Mouse (Mus musculus) bone marrow macrophage, adult 2 months (primary cell): ENCODE data around the gene Tsr1. TPM values are rescaled to one million over a fixed set of nuclear protein-coding genes. Genes with fewer than 3 reads are reported as not detected.

Experiments used
- H3K27ac ChIP-seq: 2 replicates; pipeline ENCODE4 v1.5.1; 2012; ENCODE audit warnings: low read depth, low read length; ENCODE audit not compliant: insufficient read depth
- H3K4me1 ChIP-seq: 2 replicates; pipeline ENCODE4 v1.6.1; 2012; ENCODE audit warnings: low read length; ENCODE audit not compliant: control insufficient read depth, insufficient read depth
- H3K4me3 ChIP-seq: 2 replicates; pipeline ENCODE4 v1.5.1; 2012; ENCODE audit warnings: mild to moderate bottlenecking, low read length, moderate library complexity; ENCODE audit not compliant: insufficient read depth
- CTCF ChIP-seq: IDR thresholded peaks from 2 replicates; pipeline ENCODE4 v1.5.1; 2012; ENCODE audit warnings: low read depth, mild to moderate bottlenecking, low read length, moderate library complexity
- POLR2A ChIP-seq: IDR thresholded peaks from 2 replicates; pipeline ENCODE4 v1.6.1; 2012; ENCODE audit warnings: mild to moderate bottlenecking, low read depth, low read length, borderline replicate concordance
- polyA plus RNA-seq: library from polyadenylated mRNA; stranded (reverse); fragments of >200 nt; gene quantifications from 2 replicates; pipeline ENCODE4 v1.2.4, GENCODE M21; 2012; ENCODE audit not compliant: missing spikeins, insufficient read depth, insufficient read length

Tsr1 gene
- polyA plus RNA-seq, 1 experiment = 6.6 TPM

DNA sequence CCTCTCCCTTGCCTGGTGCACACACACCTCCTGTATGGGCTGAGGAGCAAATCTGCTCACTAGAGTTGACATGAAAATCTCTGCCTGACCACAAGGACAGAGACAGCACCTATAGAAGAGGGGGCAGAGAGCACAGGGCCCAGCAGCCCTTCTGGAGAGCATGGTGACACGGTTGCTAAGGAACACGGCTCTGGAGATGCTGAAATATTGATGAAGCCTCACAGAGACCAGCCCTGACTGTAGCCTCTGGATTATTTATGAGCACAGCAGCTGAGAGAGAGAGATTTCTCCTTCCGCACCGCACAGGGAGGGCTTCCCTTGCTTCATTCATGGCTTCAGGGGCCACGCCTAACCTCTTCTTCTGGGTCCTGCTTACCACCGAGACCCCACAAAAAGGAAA is 28.3 kb upstream of the Tsr1 start:
- H3K4me1 ChIP-seq = no peaks in the 10 kb centered on the region

DNA sequence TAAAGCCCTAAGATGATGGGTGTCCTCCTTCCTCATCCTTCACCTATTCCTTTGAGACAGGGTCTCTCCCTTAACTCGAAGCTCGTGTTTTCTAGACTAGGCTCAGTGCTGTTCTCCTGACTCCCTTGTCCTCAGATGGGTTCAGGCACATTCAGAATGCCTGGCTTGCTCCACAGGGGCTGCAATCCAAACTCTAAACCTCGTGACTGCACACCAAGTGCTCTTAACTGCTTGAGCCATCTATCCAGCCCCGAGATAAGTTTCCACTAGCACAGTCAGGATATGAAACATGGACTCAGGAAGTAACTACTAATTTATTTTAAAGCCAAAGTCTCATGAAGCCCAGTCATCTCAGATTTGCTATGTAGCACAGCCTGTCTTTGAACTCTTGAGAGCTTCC is 27.3 kb upstream of the Tsr1 start:
- TF ChIP-seq CTCF (no peak), POLR2A (no peak)
- Histone ChIP-seq H3K4me1 (no peaks in the 10 kb centered on the region), H3K27ac (no peak overlapping the region), H3K4me3 (no peak overlapping the region)

More for the DNA sequence above, 28.3 kb upstream of the Tsr1 start:
- no peak overlapping the region for H3K27ac ChIP-seq
- no peak for TF ChIP-seq POLR2A
- H3K4me3 ChIP-seq = no peak overlapping the region

DNA sequence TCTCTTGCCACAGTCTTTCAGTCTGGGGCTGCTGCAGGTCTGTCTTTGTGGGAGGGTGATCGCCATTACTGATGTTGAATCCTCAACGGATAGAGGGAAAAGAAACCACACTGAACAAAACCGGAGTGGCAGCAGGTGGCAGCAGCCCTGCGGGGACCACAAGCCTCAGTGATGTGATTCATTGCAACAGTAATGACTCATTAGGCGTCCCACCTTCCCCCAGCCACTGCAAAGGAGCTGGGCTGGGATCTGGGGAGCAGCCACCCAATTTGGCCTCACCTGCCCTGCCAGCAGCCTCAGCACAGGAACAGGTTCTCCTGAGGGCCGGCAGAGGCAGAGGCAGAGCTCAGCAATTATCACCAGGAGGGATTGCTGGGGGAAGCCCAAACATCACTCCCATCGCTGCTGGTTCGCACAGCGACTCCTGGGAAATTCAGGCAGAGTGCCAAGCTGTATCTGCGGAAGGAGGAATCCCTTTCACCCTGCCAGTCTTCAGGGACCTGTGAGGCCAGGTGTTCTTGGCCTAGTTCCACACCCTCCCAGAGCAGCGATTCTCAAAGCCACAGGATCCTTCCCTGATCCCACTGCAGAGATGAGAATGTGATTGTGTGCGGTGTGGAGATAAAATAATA is 26.8 kb upstream of the Tsr1 start:
- no peaks in the 10 kb centered on the region for H3K4me1 ChIP-seq
- no peak overlapping the region for H3K4me3 ChIP-seq
- TF ChIP-seq POLR2A = no peak
- TF ChIP-seq CTCF = no peak
- no peak overlapping the region for H3K27ac ChIP-seq

DNA sequence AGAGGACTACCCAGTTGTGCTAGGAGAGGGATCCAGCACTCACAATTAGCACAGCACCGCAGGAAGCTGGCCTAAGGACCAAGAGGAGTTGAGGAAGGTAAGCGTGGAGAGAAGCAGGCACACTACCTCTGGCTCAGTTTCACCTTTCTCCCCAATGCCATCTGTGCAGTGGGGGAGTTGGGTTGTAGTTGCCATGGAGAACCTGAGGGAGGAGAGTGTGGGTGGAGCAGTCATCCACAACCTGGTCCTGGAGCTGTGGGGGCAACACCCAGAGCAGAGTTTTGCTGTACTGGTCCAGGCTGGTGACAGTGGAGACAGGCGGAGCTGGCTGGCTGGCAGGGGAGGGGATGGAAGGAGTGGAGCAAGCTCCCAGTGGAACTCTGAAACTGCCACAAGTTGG is 23.2 kb upstream of the Tsr1 start:
- no peak overlapping the region for H3K27ac ChIP-seq
- no peak overlapping the region for H3K4me3 ChIP-seq
- TF ChIP-seq POLR2A = no peak
- no peak for TF ChIP-seq CTCF
- H3K4me1 ChIP-seq = peaks cover 5% of the 10 kb centered on the region

DNA sequence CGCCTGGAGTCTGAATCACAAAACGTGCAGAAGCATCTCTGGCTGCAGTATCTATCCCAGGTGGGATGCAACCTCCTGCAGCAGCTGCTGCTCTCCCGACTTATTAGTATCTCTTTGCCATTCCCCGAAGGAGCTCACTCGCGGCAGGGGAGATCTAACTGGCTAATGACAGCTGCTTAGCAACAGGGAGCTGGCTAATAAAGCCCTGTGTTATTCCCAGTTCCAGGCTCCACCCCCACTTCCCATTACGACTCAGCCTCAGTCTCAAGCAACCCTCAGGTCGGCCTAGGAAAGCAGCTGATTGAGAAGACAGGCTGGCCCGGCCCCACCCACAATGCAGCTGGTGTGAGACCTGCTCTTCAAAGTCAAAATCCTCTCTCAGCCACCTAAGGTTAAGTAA is 21.1 kb upstream of the Tsr1 start:
- Histone ChIP-seq H3K4me3 (no peak overlapping the region), H3K27ac (no peak overlapping the region), H3K4me1 (peaks cover 11% of the 10 kb centered on the region)
- TF ChIP-seq POLR2A = no peak
- no peak for TF ChIP-seq CTCF

DNA sequence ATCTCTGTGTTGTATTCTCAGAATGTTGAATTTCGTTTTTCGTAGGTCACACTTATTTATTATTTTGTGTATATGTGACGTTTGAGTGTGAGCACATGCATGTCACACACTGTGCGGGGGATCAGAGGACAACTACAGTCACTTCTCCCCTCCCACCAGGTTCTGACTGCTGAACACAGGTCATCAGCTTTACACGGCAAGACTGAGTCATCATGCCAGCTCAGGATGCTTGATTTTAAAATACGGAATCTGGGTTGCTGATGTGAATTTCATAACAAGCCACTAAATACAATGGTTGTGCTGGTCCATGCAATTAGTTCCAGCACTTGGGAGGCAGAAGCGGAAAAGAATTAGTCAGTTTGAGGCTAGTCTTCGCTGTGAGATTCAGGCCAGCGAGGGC is 16.9 kb upstream of the Tsr1 start:
- TF ChIP-seq CTCF = no peak
- no peak for TF ChIP-seq POLR2A
- no peak overlapping the region for H3K4me3 ChIP-seq
- peaks cover 11% of the 10 kb centered on the region for H3K4me1 ChIP-seq
- no peak overlapping the region for H3K27ac ChIP-seq

DNA sequence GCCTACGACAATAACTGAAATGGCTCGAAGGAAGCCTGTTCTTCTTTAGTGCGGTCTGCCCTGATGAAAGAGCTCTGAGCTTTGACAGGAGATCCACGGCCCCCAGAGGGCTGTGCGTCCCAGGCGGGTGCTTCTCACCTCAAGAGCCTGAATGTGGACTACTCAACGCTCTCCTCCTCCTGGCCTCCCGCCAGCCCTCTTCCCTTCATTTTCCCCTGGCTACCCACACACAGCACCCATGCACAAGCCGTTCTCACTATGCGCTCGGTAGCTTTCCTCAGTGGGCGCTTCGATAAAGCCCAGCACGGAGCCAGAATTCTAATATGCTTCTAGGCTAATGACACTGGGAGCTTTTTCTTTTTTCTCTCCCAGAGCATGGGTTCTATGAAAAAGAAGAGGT is 15.9 kb upstream of the Tsr1 start:
- TF ChIP-seq POLR2A = no peak
- TF ChIP-seq CTCF = no peak
- Histone ChIP-seq H3K4me1 (peaks cover 6% of the 10 kb centered on the region; the same call in 1 of the 2 replicates), H3K4me3 (no peak overlapping the region), H3K27ac (no peak overlapping the region)

DNA sequence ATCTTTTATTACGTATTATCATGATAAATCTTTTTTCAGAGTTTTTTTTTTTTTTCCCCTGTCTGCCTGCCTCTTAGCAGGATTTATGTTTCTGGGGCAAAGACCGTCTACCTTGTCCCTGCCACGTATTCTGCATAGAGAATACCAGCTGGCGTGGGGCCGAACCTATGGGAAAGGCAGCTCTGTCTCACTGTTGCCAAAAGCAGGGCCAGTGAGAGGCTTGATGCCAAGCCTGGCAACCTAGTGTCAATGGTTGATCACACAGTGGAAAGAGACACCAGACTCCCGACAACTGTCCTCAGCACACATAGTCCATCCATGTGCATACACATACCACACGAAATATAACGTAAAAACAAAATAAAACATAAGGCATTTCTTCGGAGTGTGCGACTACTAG is 14.8 kb upstream of the Tsr1 start:
- TF ChIP-seq POLR2A = no peak
- no peak for TF ChIP-seq CTCF
- no peak overlapping the region for H3K27ac ChIP-seq
- H3K4me3 ChIP-seq = no peak overlapping the region

DNA sequence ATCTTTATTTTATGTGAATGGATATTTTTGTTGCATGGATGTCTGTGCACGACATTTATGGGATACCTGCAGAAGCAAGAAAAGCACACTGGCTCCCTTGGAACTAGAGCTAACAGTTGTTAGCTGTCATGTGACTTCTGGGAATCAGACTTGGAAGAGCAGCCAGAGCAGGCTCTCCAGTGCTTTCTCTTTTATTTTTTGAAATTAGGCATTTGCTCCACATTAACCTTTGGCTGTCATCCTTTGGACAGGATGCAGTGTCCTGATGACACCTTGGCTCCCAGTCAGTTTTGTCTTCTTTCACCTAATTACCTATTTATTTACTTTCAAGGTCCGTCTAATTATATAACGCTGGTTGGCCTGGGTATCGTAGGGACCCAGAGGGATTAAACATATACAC is 3.3 kb upstream of the Tsr1 start:
- 0 out of 2 replicates have a peak, but pooled peaks cover 2% of the 10 kb centered on the region for H3K4me1 ChIP-seq
- no peak overlapping the region for H3K4me3 ChIP-seq
- TF ChIP-seq CTCF (no peak), POLR2A (no peak)
- H3K27ac ChIP-seq = no peak overlapping the region

More for the DNA sequence above, 14.8 kb upstream of the Tsr1 start:
- H3K4me1 ChIP-seq = peaks cover 6% of the 10 kb centered on the region; the same call in 1 of the 2 replicates

DNA sequence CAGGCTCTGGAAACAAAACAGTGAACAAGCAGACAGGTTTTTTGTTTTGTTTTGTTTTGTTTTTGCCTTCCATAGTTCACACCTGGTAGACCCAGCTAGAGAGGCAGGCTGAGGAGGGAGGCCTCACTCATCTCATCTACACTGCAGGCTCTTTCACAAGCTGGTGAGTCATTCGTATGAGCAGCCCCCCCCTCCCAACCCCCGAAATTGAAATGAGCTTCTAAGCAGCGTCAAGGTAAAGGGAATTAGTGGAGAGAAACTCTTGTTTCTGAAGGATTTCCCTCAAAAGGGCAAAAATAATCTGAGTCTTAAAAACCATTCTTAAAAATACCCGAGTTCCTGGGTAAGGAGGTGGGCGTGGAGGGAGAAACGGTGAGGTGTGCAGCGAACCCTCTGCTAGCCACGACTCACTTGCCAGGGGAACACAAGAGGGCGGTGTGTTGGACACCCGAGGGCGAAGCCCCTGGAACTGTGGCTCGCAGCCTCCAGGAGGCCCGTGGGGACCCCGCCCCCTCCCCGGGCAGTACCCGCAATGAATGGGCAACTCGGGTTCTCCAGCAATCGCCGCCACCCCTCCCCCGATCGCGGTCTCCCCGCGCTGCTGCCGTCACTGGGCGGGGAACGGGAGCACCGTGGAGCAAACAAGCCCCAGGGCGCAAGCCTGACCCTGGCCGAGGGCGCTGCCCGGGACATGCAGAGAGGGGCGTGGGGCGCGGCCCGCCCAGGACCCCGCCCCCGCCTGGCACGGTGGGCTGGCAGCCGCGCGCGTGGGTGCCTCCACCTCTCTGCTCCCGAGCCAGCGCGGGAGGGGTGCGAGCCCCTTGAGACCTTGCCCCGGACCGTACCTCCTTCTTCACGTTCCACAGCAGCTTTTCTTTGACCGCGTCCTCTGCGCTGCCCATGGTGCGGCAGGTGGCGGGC is 1.6 kb upstream of the Tsr1 start:
- H3K4me3 ChIP-seq = peak overlapping the region; percentile 89
- peak overlapping the region; percentile 28 for H3K27ac ChIP-seq
- TF ChIP-seq POLR2A = no peak
- no peak for TF ChIP-seq CTCF
- 0 out of 2 replicates have a peak, but pooled peaks cover 6% of the 10 kb centered on the region for H3K4me1 ChIP-seq
